Mouse (Mus musculus): Measurements from ENCODE around the gene Ntn5. TPM values are rescaled to one million over a fixed set of nuclear protein-coding genes. Genes with fewer than 3 reads are reported as not detected.
"Not testable (repeated sequence)": the region's sequence is repeated elsewhere in the genome, so short reads cannot be mapped to it uniquely, and the experiment has no call there.

The Ntn5 gene
- polyA plus RNA-seq, 1 experiment from 2014 or later = 1.2 TPM

- Histone ChIP-seq H3K36me3 (ENCODE audit: control insufficient read depth, insufficient read depth, low read length) (no peaks in the 10 kb centered on the region), H3K9ac (ENCODE audit: low read length) (no peak overlapping the region), H3K27ac (ENCODE audit: low read length) (no peak overlapping the region), H3K4me2 (ENCODE audit: low read depth, low read length) (no peak overlapping the region), H3K9me3 (replicated peaks; ENCODE audit: control insufficient read depth, low read length) (no peaks in the 10 kb centered on the region), H3K4me1 (ENCODE audit: control insufficient read depth, insufficient read depth, low read length) (peaks cover 5% of the 10 kb centered on the region), H3K4me3 (replicated peaks; ENCODE audit: low read length) (no peak overlapping the region), H3K27me3 (ENCODE audit: control insufficient read depth, insufficient read depth, low read length) (no peaks in the 10 kb centered on the region)
- 72% methylated on average over 8 of the region's 8 CpGs for WGBS
- ATAC-seq (ENCODE audit: insufficient read depth, low FRiP score) = no peak
These were observed 34.5 kb upstream of the Ntn5 start for GRCm38 (mm10) chr7:45649351-45649750.

GRCm38 (mm10) chr7:45650484-45650883 is 33.3 kb upstream of the Ntn5 start:
- not testable (repeated sequence) for H3K4me1 ChIP-seq (ENCODE audit: control insufficient read depth, insufficient read depth, low read length); H3K9me3 ChIP-seq (replicated peaks; ENCODE audit: control insufficient read depth, low read length); ATAC-seq (ENCODE audit: insufficient read depth, low FRiP score); H3K4me3 ChIP-seq (replicated peaks; ENCODE audit: low read length); H3K27me3 ChIP-seq (ENCODE audit: control insufficient read depth, insufficient read depth, low read length); H3K9ac ChIP-seq (ENCODE audit: low read length); H3K36me3 ChIP-seq (ENCODE audit: control insufficient read depth, insufficient read depth, low read length); H3K27ac ChIP-seq (ENCODE audit: low read length); H3K4me2 ChIP-seq (ENCODE audit: low read depth, low read length)
- WGBS = 93% methylated on average over 19 of the region's 20 CpGs

DNA sequence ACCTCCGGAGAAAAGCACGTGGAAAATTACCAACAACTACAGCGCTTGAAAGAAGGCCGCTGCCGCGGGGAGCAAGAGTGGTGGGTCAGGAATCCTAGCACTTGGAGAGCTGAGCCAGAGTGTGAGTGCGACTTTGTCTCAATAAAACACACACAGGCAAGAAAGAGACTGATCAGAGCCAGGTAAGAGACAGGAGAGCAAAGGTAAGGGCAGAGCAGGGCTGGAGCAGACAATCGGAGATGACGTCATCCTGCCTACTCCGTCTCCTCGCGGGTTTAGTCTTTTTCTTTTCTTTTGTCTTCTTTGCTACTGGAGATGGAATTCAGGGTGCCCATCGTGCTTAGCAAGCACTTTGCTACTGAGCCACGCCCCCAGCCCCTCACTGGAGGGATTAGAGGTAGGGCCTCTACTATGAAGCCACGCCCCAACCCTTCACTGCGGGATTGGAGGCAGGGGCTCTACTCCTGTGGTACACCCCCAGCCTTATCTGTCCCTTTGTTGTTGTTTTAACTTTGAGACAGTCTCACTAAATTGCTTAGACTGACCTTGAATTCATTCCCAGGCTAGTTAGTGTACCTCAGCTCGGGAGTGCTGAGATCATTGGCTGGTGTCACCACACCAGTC is 29.3 kb upstream of the Ntn5 start:
- ATAC-seq (ENCODE audit: insufficient read depth, low FRiP score) = 0 out of 2 replicates have a peak, but pooled peaks have one; percentile 2
- Histone ChIP-seq H3K27ac (ENCODE audit: low read length) (peak overlapping the region; percentile 16; the same call in 1 of the 2 replicates), H3K27me3 (ENCODE audit: control insufficient read depth, insufficient read depth, low read length) (no peaks in the 10 kb centered on the region), H3K4me2 (ENCODE audit: low read depth, low read length) (peak overlapping the region; percentile 42), H3K36me3 (ENCODE audit: control insufficient read depth, insufficient read depth, low read length) (no peaks in the 10 kb centered on the region), H3K4me1 (ENCODE audit: control insufficient read depth, insufficient read depth, low read length) (peaks cover 8% of the 10 kb centered on the region), H3K9ac (ENCODE audit: low read length) (peak overlapping the region; percentile 42), H3K4me3 (replicated peaks; ENCODE audit: low read length) (peak overlapping the region; percentile 12), H3K9me3 (replicated peaks; ENCODE audit: control insufficient read depth, low read length) (no peaks in the 10 kb centered on the region; the same call in 1 of the 2 replicates)
- WGBS = 33% methylated on average over 17 of the region's 17 CpGs

DNA sequence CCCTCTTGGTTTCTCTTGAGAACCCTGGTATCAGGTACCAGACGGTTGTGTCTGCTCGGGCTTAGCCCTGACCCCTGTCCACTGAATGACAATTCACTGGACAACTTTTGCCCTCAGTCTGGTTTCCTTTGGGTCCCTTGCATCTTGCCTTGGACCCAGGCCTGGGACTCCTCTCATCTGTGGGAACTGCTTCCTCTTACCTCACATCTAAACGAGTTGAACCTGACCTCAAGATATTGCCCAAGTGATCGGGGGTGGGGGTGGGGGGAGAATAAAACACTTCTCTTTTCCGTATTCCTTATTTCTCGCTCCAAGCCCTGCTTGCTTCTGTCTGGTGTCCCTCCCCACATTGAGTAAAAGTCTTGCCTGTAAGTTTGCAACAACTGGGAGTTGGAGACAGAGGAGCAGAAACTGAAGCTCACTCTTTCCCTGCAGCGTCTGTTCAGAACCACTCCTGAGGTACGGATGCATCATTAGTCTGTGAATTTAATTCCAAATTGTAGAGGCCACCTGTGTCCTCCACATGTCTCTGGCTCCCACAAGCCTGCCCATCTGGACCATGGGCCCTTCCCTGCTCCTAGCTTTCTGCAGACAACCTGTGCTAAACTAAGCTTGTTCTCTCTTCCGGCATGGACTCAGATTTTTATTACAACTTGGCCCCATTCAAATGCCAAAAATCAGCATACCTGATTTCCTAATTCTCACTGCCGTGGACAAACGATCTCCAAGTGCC is 22.9 kb upstream of the Ntn5 start:
- WGBS = 79% methylated on average over 11 of the region's 11 CpGs
- Histone ChIP-seq H3K27ac (ENCODE audit: low read length) (peak overlapping the region; percentile 46; the same call in 1 of the 2 replicates), H3K4me3 (replicated peaks; ENCODE audit: low read length) (no peak overlapping the region), H3K9me3 (replicated peaks; ENCODE audit: control insufficient read depth, low read length) (no peaks in the 10 kb centered on the region; the same call in 1 of the 2 replicates), H3K4me1 (ENCODE audit: control insufficient read depth, insufficient read depth, low read length) (peaks cover 20% of the 10 kb centered on the region), H3K27me3 (ENCODE audit: control insufficient read depth, insufficient read depth, low read length) (no peaks in the 10 kb centered on the region), H3K9ac (ENCODE audit: low read length) (no peak overlapping the region), H3K36me3 (ENCODE audit: control insufficient read depth, insufficient read depth, low read length) (no peaks in the 10 kb centered on the region), H3K4me2 (ENCODE audit: low read depth, low read length) (no peak overlapping the region)
- ATAC-seq (ENCODE audit: insufficient read depth, low FRiP score) = no peak

GRCm38 (mm10) chr7:45661702-45662101 is 22.1 kb upstream of the Ntn5 start:
- not testable (repeated sequence) for H3K27ac ChIP-seq (ENCODE audit: low read length); H3K27me3 ChIP-seq (ENCODE audit: control insufficient read depth, insufficient read depth, low read length); H3K4me2 ChIP-seq (ENCODE audit: low read depth, low read length); ATAC-seq (ENCODE audit: insufficient read depth, low FRiP score); H3K9me3 ChIP-seq (replicated peaks; ENCODE audit: control insufficient read depth, low read length); H3K4me3 ChIP-seq (replicated peaks; ENCODE audit: low read length); H3K9ac ChIP-seq (ENCODE audit: low read length); H3K36me3 ChIP-seq (ENCODE audit: control insufficient read depth, insufficient read depth, low read length)
- 90% methylated on average over 6 of the region's 6 CpGs for WGBS
- H3K4me1 ChIP-seq (ENCODE audit: control insufficient read depth, insufficient read depth, low read length) = peaks cover 21% of the 10 kb centered on the region

DNA sequence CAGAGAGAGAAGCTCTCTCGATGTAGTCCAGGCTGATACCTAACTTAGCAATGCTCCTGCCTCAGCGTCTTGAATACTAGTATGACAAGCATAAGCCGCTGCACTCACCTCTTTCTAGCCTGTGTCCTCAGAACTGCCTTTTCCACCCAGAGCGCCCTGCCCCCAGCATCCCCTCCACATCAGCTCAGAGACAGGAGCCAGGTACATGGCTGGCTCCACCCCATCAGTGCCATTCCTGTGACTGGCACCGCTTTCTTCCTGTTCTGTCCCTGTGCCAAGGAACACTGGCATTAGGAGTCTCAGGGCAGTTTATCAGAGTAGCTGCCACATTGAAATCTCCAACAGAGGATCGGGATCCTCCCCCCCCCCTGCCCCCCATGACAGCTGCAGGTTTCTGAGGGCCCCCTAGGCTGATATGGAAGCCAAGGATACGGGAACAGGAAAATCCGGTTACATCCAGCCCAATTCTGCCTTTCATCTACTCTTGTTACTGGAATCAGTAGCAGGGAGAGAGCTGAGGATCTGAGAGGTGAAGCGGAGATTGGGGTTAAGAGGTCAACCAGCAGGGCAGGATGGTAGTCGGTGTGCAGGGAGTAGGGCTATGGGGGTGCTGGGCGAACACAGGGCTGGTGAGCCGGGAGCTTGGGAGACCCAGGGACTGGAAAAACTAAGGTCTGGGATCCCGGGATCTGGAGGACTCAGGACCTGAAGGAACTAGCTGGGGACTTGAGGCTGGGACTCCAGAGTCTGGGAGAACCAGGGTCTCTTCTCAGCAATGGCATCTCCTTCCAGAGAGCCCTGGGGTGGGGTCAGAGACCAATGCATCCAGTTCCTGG is 18.3 kb upstream of the Ntn5 start:
- Histone ChIP-seq H3K4me1 (ENCODE audit: control insufficient read depth, insufficient read depth, low read length) (peaks cover 21% of the 10 kb centered on the region), H3K36me3 (ENCODE audit: control insufficient read depth, insufficient read depth, low read length) (no peaks in the 10 kb centered on the region), H3K4me3 (replicated peaks; ENCODE audit: low read length) (peak overlapping the region; percentile 34), H3K27ac (ENCODE audit: low read length) (peak overlapping the region; percentile 81), H3K4me2 (ENCODE audit: low read depth, low read length) (peak overlapping the region; percentile 37), H3K27me3 (ENCODE audit: control insufficient read depth, insufficient read depth, low read length) (no peaks in the 10 kb centered on the region), H3K9me3 (replicated peaks; ENCODE audit: control insufficient read depth, low read length) (no peaks in the 10 kb centered on the region), H3K9ac (ENCODE audit: low read length) (peak overlapping the region; percentile 62)
- WGBS = 40% methylated on average over 13 of the region's 13 CpGs
- no peak for ATAC-seq (ENCODE audit: insufficient read depth, low FRiP score)

DNA sequence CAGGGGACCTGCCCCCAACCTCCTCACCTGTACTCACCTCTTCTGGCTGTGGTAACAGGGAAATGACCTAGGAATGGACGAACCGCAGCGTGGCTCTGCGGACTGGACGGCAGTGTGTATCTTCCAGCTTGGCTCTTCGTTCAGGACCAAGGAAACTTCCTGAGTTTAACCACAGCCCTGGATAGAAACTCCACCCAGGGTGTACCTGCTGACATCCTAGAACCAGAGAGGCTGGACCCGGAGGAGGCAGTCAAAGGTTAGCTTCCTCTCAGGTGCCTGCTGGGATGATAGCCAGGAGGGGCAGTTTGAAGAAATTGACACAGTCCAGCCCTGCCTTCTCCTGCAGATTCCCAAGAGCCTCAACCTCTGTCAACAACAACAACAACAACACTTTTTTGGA is 17.7 kb upstream of the Ntn5 start, which contains the start of gene Fut2:
Gene Fut2 (minus strand): TSS at position 234 of the 400 bp plus-strand sequence.
- Histone ChIP-seq H3K4me3 (replicated peaks; ENCODE audit: low read length) (peak within 1 kb of the TSS; percentile 34), H3K4me2 (ENCODE audit: low read depth, low read length) (peak within 1 kb of the TSS; percentile 37), H3K4me1 (ENCODE audit: control insufficient read depth, insufficient read depth, low read length) (peaks cover 21% of the 10 kb centered on the region), H3K27me3 (ENCODE audit: control insufficient read depth, insufficient read depth, low read length) (no peaks in the 10 kb centered on the region), H3K9me3 (replicated peaks; ENCODE audit: control insufficient read depth, low read length) (no peaks in the 10 kb centered on the region), H3K9ac (ENCODE audit: low read length) (peak within 1 kb of the TSS; percentile 62), H3K36me3 (ENCODE audit: control insufficient read depth, insufficient read depth, low read length) (no peaks in the 10 kb centered on the region), H3K27ac (ENCODE audit: low read length) (peak within 1 kb of the TSS; percentile 81)
- peak; percentile 59; the same call in 1 of the 2 replicates for ATAC-seq (ENCODE audit: insufficient read depth, low FRiP score)
- 66% methylated on average over 7 of the region's 7 CpGs for WGBS

GRCm38 (mm10) chr7:45667761-45668160 is 16.1 kb upstream of the Ntn5 start:
- Histone ChIP-seq H3K27ac (ENCODE audit: low read length) (no peak overlapping the region), H3K9ac (ENCODE audit: low read length) (no peak overlapping the region), H3K4me2 (ENCODE audit: low read depth, low read length) (no peak overlapping the region), H3K4me1 (ENCODE audit: control insufficient read depth, insufficient read depth, low read length) (peaks cover 21% of the 10 kb centered on the region), H3K4me3 (replicated peaks; ENCODE audit: low read length) (no peak overlapping the region), H3K36me3 (ENCODE audit: control insufficient read depth, insufficient read depth, low read length) (no peaks in the 10 kb centered on the region), H3K9me3 (replicated peaks; ENCODE audit: control insufficient read depth, low read length) (no peaks in the 10 kb centered on the region), H3K27me3 (ENCODE audit: control insufficient read depth, insufficient read depth, low read length) (no peaks in the 10 kb centered on the region)
- no peak for ATAC-seq (ENCODE audit: insufficient read depth, low FRiP score)
- 62% methylated on average over 14 of the region's 14 CpGs for WGBS

Data from stomach, embryonic 16.5 days (tissue).